Mouse (Mus musculus) embryonic facial prominence, embryonic 11.5 days (tissue): Measurements from ENCODE around the gene Nr2f1. TPM values are rescaled to one million over a fixed set of nuclear protein-coding genes. Genes with fewer than 3 reads are reported as not detected.
A peak's percentile ranks its signal among the peaks of the same experiment; 100 is the strongest.

Experiments
- ATAC-seq: fragments of 200-750 bp; cut with Nextera tagmentation; replicated peaks from 2 replicates; pipeline ENCODE4 v1.8.0; 2017; ENCODE audit warnings: low read depth; ENCODE audit not compliant: insufficient number of reproducible peaks, low FRiP score, low TSS enrichment
- DNase-seq: peaks from one replicate; pipeline ENCODE4 v3.0.0-alpha.2; 2015; ENCODE audit warnings: low spot score
- H3K27ac ChIP-seq: fragments of 300-500 bp; sonication (generic); replicated peaks from 2 replicates; pipeline ENCODE4 v1.5.1; 2014; ENCODE audit warnings: mild to moderate bottlenecking, low read depth, low read length, control low read depth
- H3K27me3 ChIP-seq: fragments of 300-500 bp; sonication (generic); 2 replicates; pipeline ENCODE4 v1.6.1; 2014; ENCODE audit warnings: mild to moderate bottlenecking, low read length, moderate library complexity, mixed read lengths; ENCODE audit not compliant: control insufficient read depth, insufficient read depth
- H3K36me3 ChIP-seq: fragments of 300-500 bp; sonication (generic); replicated peaks from 2 replicates; pipeline ENCODE4 v1.6.1; 2014; ENCODE audit warnings: low read depth, mild to moderate bottlenecking, low read length, moderate library complexity, mixed read lengths; ENCODE audit not compliant: control insufficient read depth, insufficient read depth
- H3K4me1 ChIP-seq: fragments of 300-500 bp; sonication (generic); 2 replicates; pipeline ENCODE4 v1.6.1; 2014; ENCODE audit warnings: low read length, mixed read lengths; ENCODE audit not compliant: control insufficient read depth, insufficient read depth
- H3K4me2 ChIP-seq: fragments of 300-500 bp; sonication (generic); 2 replicates; pipeline ENCODE4 v1.6.1; 2014; ENCODE audit warnings: low read depth, mild to moderate bottlenecking, control low read depth, low read length, moderate library complexity
- H3K4me3 ChIP-seq: fragments of 300-500 bp; sonication (generic); 2 replicates; pipeline ENCODE4 v1.5.1; 2014; ENCODE audit warnings: low read depth, low read length, control low read depth
- H3K9ac ChIP-seq: fragments of 300-500 bp; sonication (generic); replicated peaks from 2 replicates; pipeline ENCODE4 v1.6.1; 2014; ENCODE audit warnings: mild to moderate bottlenecking, control low read depth, low read length
- H3K9me3 ChIP-seq: fragments of 300-500 bp; sonication (generic); replicated peaks from 2 replicates; pipeline ENCODE4 v1.6.1; 2016; ENCODE audit warnings: mild to moderate bottlenecking, low read length, inconsistent platforms, mixed read lengths; ENCODE audit not compliant: control insufficient read depth
- WGBS: fragments of 180-500 bp; shearing (Covaris S2); extraction: QIAGEN DNeasy Blood & Tissue Kit; methylation state at CpG from one replicate; pipeline ENCODE4 v1.1.7; 2014; 5-methylcytosine and 5-hydroxymethylcytosine counted together
- polyA plus RNA-seq: library from polyadenylated mRNA; unstranded; fragments of >200 nt; fragmentation: Nextera tagmentation; extraction: Ambion mirVana; gene quantifications from 2 replicates; pipeline ENCODE4 v1.2.1, GENCODE M21; 2014

Nr2f1 gene
- polyA plus RNA-seq, 1 experiment from 2014 or later = 57.3 TPM

DNA sequence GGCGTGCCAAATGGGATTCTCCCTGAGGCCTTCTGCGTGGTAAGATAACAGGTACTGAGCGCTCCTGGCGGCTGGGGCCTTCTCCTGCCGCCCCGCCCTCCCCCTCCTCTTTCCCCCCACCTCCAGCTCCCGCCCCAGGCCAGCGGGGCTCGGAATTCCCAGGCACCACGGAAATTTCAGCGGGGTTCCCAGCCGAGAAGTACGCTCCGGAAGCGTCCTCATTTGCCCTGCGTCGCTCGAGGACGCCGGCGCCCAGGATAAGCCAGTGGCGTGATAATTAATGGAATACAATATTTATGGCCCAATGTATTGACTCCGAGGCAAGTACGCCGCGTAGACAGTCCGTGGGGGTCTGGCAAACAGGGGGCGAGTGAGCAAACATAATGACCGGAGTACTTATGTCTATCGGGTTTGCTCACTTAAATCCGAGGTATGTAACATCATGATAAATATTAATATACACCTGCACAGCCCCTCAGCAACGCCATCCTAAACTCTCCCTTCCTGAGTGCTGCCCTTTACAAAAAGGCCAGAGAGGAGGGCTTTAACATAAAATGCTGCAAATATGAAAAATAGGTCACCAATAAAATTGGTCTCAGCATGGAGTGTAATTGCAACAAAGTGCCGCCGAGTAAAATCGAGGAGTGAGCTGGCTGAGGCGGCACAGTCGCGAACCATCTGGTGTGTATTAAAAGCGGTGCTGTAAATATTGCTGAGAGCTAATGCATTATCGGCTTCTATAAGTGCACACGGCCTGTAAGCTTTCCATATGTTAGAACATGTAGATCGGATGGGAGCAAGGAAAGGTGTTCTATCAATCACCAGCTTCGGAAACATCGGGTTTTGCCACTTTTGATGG, 18.3 kb downstream of the Nr2f1 start:
- Histone ChIP-seq H3K4me1 (no peaks in the 10 kb centered on the region; the same call in 1 of the 2 replicates), H3K27me3 (peaks cover 5% of the 10 kb centered on the region; the same call in 1 of the 2 replicates), H3K9me3 (no peaks in the 10 kb centered on the region), H3K36me3 (no peaks in the 10 kb centered on the region), H3K4me3 (peak overlapping the region; percentile 32), H3K27ac (no peak overlapping the region; the same call in 1 of the 2 replicates), H3K4me2 (peak overlapping the region; percentile 77), H3K9ac (peak overlapping the region; percentile 39)
- DNase-seq (peak; percentile 71), ATAC-seq (no peak)
- WGBS = under 1% methylated on average over 43 of the region's 44 CpGs

DNA sequence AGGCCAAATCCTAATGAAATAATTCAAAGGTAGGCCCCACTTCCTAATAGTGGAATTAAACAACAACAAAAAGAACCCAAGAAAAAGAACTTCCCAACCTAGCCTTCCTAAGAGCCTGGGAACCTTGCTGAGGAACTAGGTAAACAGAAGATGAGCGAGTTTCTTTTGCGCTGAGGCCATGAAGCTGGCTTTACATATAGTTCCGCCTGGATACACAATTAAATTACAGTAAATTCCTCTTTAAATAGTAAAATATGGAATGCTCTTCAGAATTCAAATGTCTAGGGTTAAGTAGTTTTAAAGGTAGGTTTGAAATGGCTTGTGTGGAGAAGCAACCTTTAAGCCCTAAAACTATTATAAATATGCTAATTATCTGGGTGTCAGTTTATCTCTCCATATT, 19.3 kb downstream of the Nr2f1 start:
- DNase-seq (peak; percentile 6), ATAC-seq (no peak)
- Histone ChIP-seq H3K27me3 (peaks cover 8% of the 10 kb centered on the region; the same call in 1 of the 2 replicates), H3K36me3 (no peaks in the 10 kb centered on the region), H3K9ac (no peak overlapping the region), H3K4me1 (no peaks in the 10 kb centered on the region; the same call in 1 of the 2 replicates), H3K4me3 (no peak overlapping the region), H3K27ac (no peak overlapping the region), H3K9me3 (no peaks in the 10 kb centered on the region), H3K4me2 (no peak overlapping the region)
- 44% methylated on average over 3 of the region's 3 CpGs for WGBS

DNA sequence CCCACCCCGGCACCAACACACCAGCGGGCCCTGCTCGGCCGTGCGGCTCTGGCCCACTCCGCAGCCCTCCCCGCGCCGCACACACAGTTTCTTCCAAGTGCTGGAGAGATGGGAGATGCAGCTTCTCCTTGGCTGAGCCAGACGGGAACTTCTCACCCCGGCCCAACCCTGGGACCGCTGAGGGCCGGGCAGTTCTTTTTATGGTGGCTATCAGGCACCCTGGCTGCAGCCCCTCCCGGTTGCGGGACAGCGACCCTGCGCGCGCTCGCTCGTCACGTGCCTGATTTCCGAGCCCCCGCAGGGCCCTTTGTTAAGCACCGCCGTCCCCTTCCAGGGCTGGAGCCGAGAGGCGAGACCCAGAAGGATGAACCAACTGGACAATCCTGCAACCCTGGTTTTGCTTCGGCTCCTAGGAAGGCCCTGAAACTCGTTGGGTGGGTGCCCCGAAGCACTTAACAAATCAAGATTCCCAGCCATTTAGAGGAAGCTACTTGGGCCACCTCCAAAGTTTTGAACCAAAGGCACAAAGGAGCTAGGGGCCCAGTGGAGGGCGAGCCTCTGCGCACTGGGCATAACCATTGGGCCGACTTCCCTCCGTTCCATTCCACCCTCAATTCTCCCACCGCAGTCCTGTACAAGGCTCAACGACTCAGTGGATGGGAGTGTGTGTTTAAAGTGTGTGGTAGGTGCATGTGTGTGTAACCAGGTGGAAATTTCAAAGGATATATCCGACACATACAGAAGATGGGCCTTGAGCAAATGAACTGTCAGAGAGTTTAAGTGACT, 20.1 kb downstream of the Nr2f1 start:
- peak overlapping the region; percentile 61 for H3K4me2 ChIP-seq
- no peaks in the 10 kb centered on the region for H3K4me1 ChIP-seq
- H3K27me3 ChIP-seq = peaks cover 10% of the 10 kb centered on the region; the same call in 1 of the 2 replicates
- ATAC-seq (peak; percentile 55), DNase-seq (peak; percentile 53)
- 0 out of 2 replicates have a peak overlapping the region, but pooled peaks have one; percentile 2 for H3K27ac ChIP-seq
- H3K36me3 ChIP-seq = no peaks in the 10 kb centered on the region
- H3K9me3 ChIP-seq = no peaks in the 10 kb centered on the region
- 3% methylated on average over 38 of the region's 38 CpGs for WGBS
- peak overlapping the region; percentile 49 for H3K9ac ChIP-seq
- H3K4me3 ChIP-seq = peak overlapping the region; percentile 30

DNA sequence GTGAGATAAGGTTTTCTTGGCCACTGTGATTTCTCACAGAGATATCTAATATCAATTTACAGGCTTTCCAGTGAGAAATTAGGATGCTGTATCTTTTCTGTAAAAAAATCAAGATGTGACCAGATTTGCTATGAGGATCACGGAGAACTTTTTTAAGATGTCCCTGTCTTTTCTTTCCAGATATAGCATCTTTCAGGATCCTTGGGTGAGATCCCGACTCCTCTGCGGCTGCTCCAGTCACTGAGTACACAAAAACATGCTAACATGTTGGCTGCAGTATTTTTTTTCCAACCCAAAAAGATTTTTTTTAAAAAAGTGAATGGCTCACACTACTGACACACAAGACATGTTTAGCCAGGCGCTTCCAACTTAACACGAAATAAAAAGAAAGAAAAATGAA, 20.8 kb downstream of the Nr2f1 start:
- Histone ChIP-seq H3K9me3 (no peaks in the 10 kb centered on the region), H3K4me1 (no peaks in the 10 kb centered on the region), H3K27me3 (peaks cover 12% of the 10 kb centered on the region; the same call in 1 of the 2 replicates), H3K9ac (no peak overlapping the region), H3K4me2 (peak overlapping the region; percentile 61; the same call in 1 of the 2 replicates), H3K27ac (no peak overlapping the region), H3K36me3 (no peaks in the 10 kb centered on the region), H3K4me3 (peak overlapping the region; percentile 30; the same call in 1 of the 2 replicates)
- peak; percentile 2 for DNase-seq
- WGBS = 11% methylated on average over 5 of the region's 5 CpGs
- no peak for ATAC-seq

DNA sequence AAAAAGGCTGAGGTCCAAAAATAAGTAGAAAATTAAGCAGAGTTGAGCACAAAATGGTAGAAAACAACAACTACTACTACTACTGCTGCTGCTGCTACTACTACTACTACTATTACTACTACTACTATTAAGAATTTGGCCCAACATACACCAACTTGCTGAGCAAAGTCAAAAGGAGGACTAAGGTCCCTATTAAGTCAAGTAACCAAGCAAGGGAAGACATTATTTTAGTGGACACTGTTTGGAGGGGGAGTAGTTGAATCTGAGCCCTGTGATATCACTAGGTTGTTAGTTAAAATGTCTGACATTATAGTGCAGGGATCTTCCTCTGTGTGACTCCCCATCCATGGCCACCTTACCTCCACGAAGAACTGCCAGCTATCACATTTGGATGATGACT, 21.5 kb downstream of the Nr2f1 start:
- no peak overlapping the region for H3K4me3 ChIP-seq
- H3K9ac ChIP-seq = no peak overlapping the region
- peaks cover 12% of the 10 kb centered on the region for H3K27me3 ChIP-seq
- no peaks in the 10 kb centered on the region for H3K9me3 ChIP-seq
- ATAC-seq = no peak
- peak; percentile 0 for DNase-seq
- WGBS = 11% methylated on average over 1 of the region's 1 CpGs
- no peaks in the 10 kb centered on the region for H3K36me3 ChIP-seq
- no peaks in the 10 kb centered on the region for H3K4me1 ChIP-seq
- H3K4me2 ChIP-seq = no peak overlapping the region
- no peak overlapping the region for H3K27ac ChIP-seq

DNA sequence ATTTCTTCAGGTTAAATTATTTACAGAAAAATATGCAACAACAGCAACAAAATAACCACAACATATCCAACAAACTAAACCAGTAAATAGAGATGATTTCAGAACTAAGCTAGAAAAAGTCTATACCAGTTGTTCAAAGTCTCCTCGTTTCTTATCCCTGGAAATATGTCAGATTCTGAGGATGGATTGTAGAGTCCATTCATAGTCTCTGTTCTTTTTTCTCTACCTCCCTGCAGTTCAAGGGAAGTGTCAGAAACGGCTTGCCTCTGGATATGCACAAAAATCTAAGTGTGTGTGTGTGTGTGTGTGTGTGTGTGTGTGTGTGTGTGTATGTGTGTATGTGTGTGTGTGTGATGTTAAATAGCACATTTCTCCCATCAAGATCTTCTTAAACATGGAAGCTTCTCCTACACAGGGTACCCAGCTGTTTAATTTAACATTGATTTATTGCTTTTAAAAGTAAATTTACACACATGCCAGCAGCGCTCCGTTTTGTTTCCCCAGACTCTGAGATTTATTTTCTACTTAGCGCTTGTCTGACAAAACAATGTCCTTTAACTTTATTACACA, 22.1 kb downstream of the Nr2f1 start:
- H3K27me3 ChIP-seq = peaks cover 17% of the 10 kb centered on the region
- 31% methylated on average over 5 of the region's 5 CpGs for WGBS
- no peaks in the 10 kb centered on the region for H3K9me3 ChIP-seq
- H3K9ac ChIP-seq = no peak overlapping the region
- H3K27ac ChIP-seq = no peak overlapping the region
- no peak overlapping the region for H3K4me3 ChIP-seq
- H3K4me1 ChIP-seq = no peaks in the 10 kb centered on the region
- ATAC-seq = no peak
- no peak overlapping the region for H3K4me2 ChIP-seq
- no peaks in the 10 kb centered on the region for H3K36me3 ChIP-seq
- DNase-seq = no peak

DNA sequence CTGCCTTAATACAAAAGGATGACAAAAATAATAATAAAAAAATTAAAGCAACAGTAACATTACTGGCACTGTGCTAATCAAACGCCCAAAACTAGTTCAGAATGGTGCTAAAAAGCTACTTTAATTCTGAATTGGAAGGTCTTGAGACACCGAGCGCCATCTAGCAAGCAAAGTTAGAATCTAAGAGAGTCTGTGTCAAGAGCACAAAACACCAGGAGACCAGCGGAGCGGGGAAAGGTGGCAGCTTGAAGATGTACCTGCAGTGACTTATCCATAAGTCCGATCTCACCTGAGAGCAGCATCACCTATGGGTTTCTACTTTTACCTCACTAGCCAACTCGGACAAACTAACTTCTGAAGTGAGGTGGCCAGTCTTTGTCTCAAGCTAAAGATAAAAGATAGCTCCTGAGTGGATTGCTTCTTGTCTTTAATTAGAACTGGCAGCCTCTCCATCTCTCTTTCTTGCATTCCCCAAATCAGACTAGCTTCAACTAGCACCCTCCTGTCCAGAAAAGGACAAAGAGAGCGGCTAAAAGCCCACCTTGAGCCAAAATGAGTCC, 23.7 kb downstream of the Nr2f1 start:
- Histone ChIP-seq H3K27me3 (peaks cover 23% of the 10 kb centered on the region), H3K4me1 (no peaks in the 10 kb centered on the region), H3K36me3 (no peaks in the 10 kb centered on the region), H3K9ac (0 out of 2 replicates have a peak overlapping the region, but pooled peaks have one; percentile 13), H3K4me3 (no peak overlapping the region), H3K9me3 (no peaks in the 10 kb centered on the region), H3K27ac (no peak overlapping the region), H3K4me2 (no peak overlapping the region)
- 6% methylated on average over 8 of the region's 8 CpGs for WGBS
- DNase-seq (peak; percentile 64), ATAC-seq (no peak)
